Mouse (Mus musculus): ENCODE measurements around the gene Tmem196.

GRCm38 (mm10) chr12:119960730-119961129 is 15.1 kb downstream of the Tmem196 start:
- no peak for TF ChIP-seq CTCF (IDR thresholded peaks at IDR 0.05; ENCODE audit: insufficient read depth, low read depth, low read length)
- TF ChIP-seq POLR2A (IDR thresholded peaks at IDR 0.05; ENCODE audit: insufficient read depth, low read depth, low read length) = no peak
